Mouse (Mus musculus) lung, embryonic 14.5 days (tissue): ENCODE results near the gene Cables2. TPM values are rescaled to one million over a fixed set of nuclear protein-coding genes. Genes with fewer than 3 reads are reported as not detected.

ENCODE experiments used
- ATAC-seq: fragments of 200-750 bp; cut with Nextera tagmentation; 2 replicates; pipeline ENCODE4 v1.8.0; 2017; ENCODE audit warnings: mild to moderate bottlenecking, moderate TSS enrichment, moderate library complexity; ENCODE audit not compliant: insufficient read depth
- DNase-seq: peaks from one replicate; pipeline ENCODE4 v3.0.0-alpha.2; 2015
- H3K27ac ChIP-seq: fragments of 300-500 bp; sonication (generic); 2 replicates; pipeline ENCODE4 v1.5.1; 2014; ENCODE audit warnings: low read depth, mild to moderate bottlenecking, moderate library complexity
- H3K27me3 ChIP-seq: fragments of 300-500 bp; sonication (generic); 2 replicates; pipeline ENCODE4 v1.6.1; 2014; ENCODE audit warnings: low read length, control low read depth; ENCODE audit not compliant: insufficient read depth
- H3K36me3 ChIP-seq: fragments of 300-500 bp; sonication (generic); 2 replicates; pipeline ENCODE4 v1.6.1; 2014; ENCODE audit warnings: control low read depth; ENCODE audit not compliant: insufficient read depth
- H3K4me1 ChIP-seq: fragments of 300-500 bp; sonication (generic); 2 replicates; pipeline ENCODE4 v1.6.1; 2014; ENCODE audit warnings: antibody characterized with exemption, control low read depth; ENCODE audit not compliant: insufficient read depth
- H3K4me2 ChIP-seq: fragments of 300-500 bp; sonication (generic); 2 replicates; pipeline ENCODE4 v1.6.1; 2014; ENCODE audit warnings: mild to moderate bottlenecking
- H3K4me3 ChIP-seq: fragments of 300-500 bp; sonication (generic); 2 replicates; pipeline ENCODE4 v1.5.1; 2014; ENCODE audit warnings: low read depth, low read length
- H3K9ac ChIP-seq: fragments of 300-500 bp; sonication (generic); 2 replicates; pipeline ENCODE4 v1.6.1; 2014
- H3K9me3 ChIP-seq: fragments of 300-500 bp; sonication (generic); 2 replicates; pipeline ENCODE4 v1.6.1; 2016; ENCODE audit warnings: low read depth, low read length, control low read depth
- CTCF ChIP-seq: IDR thresholded peaks from 2 replicates; pipeline ENCODE4 v1.5.1; 2016; ENCODE audit warnings: antibody characterized with exemption, low read depth
- WGBS: fragments of 180-500 bp; shearing (Covaris S2); extraction: QIAGEN DNeasy Blood & Tissue Kit; methylation state at CpG from one replicate; pipeline ENCODE4 v1.1.7; 2014; 5-methylcytosine and 5-hydroxymethylcytosine counted together
- polyA plus RNA-seq: library from polyadenylated mRNA; unstranded; fragments of >200 nt; fragmentation: Nextera tagmentation; extraction: Ambion mirVana; gene quantifications from 2 replicates; pipeline ENCODE4 v1.2.1, GENCODE M21; 2014

Cables2 gene
- polyA plus RNA-seq: 24.0 and 25.6 TPM in 2 replicates

DNA sequence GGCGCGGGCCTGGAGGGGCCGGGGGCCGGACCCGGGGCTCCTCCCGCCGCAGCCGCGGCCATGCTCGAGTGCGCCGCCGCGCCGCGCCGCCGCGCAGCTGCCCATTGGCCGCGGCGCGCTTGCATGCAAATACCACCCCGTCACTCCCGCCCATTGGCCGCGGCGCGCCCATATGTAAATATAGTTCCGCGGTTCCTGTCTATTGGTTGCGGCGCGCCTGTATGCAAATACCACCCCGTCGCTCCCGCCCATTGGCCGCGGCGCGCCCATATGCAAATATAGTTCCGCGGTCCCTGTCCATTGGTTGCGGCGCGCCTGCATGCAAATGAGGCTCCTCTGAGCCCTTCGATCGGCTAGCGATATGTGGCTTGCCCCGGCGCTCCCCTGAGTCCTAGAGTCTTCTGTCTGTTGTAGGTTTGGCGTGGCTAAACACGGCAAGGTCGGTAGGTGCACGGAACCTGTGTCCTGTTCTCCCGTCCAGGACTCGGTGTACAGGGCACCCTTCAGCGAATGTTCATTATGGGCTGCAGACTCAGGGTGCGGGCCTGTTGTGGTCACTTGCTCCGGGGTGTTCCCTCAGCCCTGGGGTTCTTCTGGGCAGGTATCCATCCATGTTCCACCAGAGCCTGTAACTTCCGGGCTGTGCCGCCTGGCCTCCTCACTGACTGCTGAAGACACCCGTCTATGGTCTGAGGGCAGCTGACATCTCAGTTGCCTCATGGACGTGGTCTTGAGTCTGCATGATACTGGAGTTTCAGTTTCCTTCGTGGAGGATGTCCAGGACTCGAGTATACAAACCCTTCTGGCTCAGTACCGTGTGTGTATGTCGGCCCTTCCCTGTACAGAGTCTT lies at the start of gene Cables2:
Gene Cables2, minus strand, starts transcription at position 103 of the 851 bp plus-strand sequence.
- 5% methylated on average over 68 of the region's 68 CpGs for WGBS

DNA sequence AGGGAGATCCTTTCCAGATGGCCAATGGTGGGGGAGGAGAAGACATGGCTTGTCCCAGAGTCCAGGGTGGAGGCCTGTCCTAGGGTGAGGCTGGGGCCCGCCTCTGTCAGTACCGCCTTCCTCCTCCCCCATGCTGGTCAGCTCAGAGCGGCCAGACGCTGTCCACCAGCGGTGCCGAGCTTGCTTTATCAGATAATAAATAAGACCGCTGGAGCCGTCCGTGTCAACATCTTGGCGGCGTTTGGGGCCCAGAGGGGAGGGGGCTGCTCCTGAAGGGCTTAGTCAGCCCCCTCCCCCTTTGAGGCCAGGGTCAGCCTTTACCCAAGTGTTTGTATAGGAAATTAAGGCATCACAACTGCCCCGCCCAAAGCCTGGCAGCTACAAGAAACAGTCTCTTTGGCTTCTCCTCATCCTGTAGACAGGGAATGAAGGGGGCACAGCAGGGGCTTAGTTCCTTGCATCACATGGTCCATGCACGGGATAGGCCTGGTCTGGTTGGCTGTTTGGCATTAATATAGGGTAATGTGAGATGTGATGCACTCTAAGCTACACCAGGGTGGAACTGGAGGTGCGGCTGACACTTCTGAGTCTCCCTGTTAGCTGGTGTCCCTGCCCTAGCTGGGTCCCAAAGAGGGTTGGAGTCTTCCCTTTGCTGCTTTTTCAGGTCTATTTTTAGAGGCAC lies 49.5 kb upstream of the Cables2 start:
- 7% methylated on average over 14 of the region's 14 CpGs for WGBS
- Histone ChIP-seq H3K9me3 (no peaks in the 10 kb centered on the region), H3K27me3 (no peaks in the 10 kb centered on the region), H3K27ac (peak overlapping the region; percentile 74), H3K9ac (no peak overlapping the region), H3K36me3 (peaks cover 38% of the 10 kb centered on the region), H3K4me1 (peaks cover 11% of the 10 kb centered on the region), H3K4me3 (no peak overlapping the region), H3K4me2 (peak overlapping the region; percentile 32; the same call in 1 of the 2 replicates)
- TF ChIP-seq CTCF: no peak
- ATAC-seq (peak; percentile 94), DNase-seq (peak; percentile 93)

More for the DNA sequence above, at the start of gene Cables2:
- peak; percentile 99 for DNase-seq
- peak within 1 kb of the TSS; percentile 87 for H3K9ac ChIP-seq
- peaks cover 17% of the 10 kb centered on the region for H3K36me3 ChIP-seq
- H3K9me3 ChIP-seq: no peaks in the 10 kb centered on the region
- H3K4me3 ChIP-seq: peak within 1 kb of the TSS; percentile 85
- H3K4me1 ChIP-seq: peaks cover 22% of the 10 kb centered on the region
- no peak for TF ChIP-seq CTCF
- peak within 1 kb of the TSS; percentile 96 for H3K4me2 ChIP-seq
- peak; percentile 89 for ATAC-seq
- H3K27ac ChIP-seq: peak within 1 kb of the TSS; percentile 72
- H3K27me3 ChIP-seq: no peaks in the 10 kb centered on the region

DNA sequence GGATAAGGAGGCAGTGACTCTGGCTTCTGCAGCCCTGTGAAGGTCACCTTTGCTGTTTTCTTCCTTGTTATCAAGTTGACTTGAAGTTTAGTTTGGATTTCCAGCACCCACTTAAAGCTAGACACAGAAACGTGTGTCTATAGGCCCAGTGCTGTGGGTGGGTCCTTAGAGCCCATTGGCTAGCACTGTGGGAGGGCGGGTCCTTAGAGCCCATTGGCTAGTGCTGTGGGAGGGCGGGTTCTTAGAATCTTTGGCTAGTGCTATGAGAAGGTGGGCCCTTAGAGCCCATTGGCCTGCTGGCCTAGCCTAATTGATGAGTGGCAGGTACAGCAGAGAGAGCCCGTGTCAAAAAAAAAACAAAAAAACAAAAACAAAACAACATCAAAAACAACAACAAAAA lies 46.9 kb upstream of the Cables2 start:
- Histone ChIP-seq H3K36me3 (peaks cover 12% of the 10 kb centered on the region), H3K27me3 (no peaks in the 10 kb centered on the region), H3K9ac (no peak overlapping the region), H3K4me2 (no peak overlapping the region), H3K9me3 (no peaks in the 10 kb centered on the region), H3K27ac (no peak overlapping the region), H3K4me1 (peaks cover 11% of the 10 kb centered on the region), H3K4me3 (no peak overlapping the region)
- no peak for TF ChIP-seq CTCF
- ATAC-seq (no peak), DNase-seq (peak; percentile 42)
- 79% methylated on average over 4 of the region's 4 CpGs for WGBS

DNA sequence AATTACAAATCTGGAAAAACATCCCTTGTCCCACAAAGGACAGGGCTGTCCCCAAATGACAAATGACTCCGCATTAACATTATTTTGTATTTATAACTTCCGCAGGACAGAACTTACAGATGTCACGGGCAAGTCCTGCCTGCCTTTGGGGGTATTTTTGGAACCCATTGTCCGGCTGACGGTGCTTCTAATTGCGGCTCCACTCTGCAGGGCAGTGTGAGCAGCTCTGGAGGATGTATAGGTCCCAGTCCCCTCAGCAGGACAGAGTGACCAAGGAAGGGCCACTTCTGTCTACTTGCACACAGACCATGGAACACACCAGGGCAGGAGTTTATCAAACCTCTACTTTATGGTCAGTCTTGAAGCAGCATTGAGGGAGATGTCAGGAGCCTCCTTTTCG lies 44.3 kb upstream of the Cables2 start:
- WGBS: 63% methylated on average over 7 of the region's 7 CpGs
- DNase-seq (no peak), ATAC-seq (no peak)
- no peak overlapping the region for H3K9ac ChIP-seq
- H3K4me1 ChIP-seq: peaks cover 8% of the 10 kb centered on the region
- no peak overlapping the region for H3K4me3 ChIP-seq
- no peak for TF ChIP-seq CTCF
- H3K4me2 ChIP-seq: no peak overlapping the region
- no peaks in the 10 kb centered on the region for H3K27me3 ChIP-seq
- H3K27ac ChIP-seq: peak overlapping the region; percentile 67; the same call in 1 of the 2 replicates
- no peaks in the 10 kb centered on the region for H3K36me3 ChIP-seq
- no peaks in the 10 kb centered on the region for H3K9me3 ChIP-seq

DNA sequence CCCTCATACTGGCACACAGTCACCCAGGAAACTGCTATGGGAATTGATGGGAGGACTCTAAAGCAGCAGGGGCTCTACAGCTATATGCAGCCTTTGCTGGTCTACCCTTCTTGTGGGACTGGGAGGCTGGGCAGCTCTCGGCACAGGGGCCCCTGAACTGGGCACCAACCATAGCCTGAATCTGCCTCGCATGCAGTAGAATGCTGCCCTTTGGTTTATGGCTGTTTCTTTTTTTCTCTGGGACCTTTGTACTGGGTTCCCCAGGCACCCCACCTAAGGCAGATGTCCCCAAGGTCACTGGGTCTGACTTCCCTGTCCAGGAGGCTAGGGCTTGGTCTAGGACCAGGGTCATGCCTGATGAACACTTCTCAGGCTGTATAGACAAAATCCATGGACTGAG lies 41.0 kb upstream of the Cables2 start:
- Histone ChIP-seq H3K27ac (no peak overlapping the region), H3K36me3 (no peaks in the 10 kb centered on the region), H3K4me3 (no peak overlapping the region), H3K4me2 (no peak overlapping the region), H3K4me1 (no peaks in the 10 kb centered on the region), H3K9ac (no peak overlapping the region), H3K27me3 (no peaks in the 10 kb centered on the region), H3K9me3 (no peaks in the 10 kb centered on the region)
- ATAC-seq: no peak
- WGBS: 86% methylated on average over 2 of the region's 2 CpGs
- DNase-seq: no peak
- TF ChIP-seq CTCF: no peak

DNA sequence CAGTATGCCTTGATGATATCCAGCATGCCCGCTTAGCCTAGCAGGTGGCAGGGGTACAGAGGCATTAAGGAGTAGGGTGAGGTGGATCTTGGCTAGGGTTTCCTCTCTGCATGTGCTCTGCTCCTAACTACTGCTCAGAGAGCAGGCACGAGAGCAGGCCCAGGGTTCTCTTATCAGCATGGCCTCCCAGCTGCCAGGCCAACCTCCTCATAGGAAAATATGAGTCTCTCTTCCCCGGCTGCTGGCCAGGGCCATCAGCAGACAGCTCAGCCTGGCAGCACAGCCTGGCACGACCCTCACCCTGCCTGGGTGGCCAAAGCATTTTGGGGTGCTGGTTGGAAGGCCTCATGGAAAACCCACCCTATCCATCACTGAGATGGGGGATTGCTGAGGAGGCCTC lies 37.9 kb upstream of the Cables2 start:
- H3K27me3 ChIP-seq: no peaks in the 10 kb centered on the region
- H3K9ac ChIP-seq: no peak overlapping the region
- WGBS: 64% methylated on average over 4 of the region's 4 CpGs
- H3K27ac ChIP-seq: no peak overlapping the region
- DNase-seq (no peak), ATAC-seq (no peak)
- no peak overlapping the region for H3K4me2 ChIP-seq
- peaks cover 14% of the 10 kb centered on the region for H3K4me1 ChIP-seq
- no peak overlapping the region for H3K4me3 ChIP-seq
- H3K36me3 ChIP-seq: no peaks in the 10 kb centered on the region
- no peak for TF ChIP-seq CTCF
- no peaks in the 10 kb centered on the region for H3K9me3 ChIP-seq

DNA sequence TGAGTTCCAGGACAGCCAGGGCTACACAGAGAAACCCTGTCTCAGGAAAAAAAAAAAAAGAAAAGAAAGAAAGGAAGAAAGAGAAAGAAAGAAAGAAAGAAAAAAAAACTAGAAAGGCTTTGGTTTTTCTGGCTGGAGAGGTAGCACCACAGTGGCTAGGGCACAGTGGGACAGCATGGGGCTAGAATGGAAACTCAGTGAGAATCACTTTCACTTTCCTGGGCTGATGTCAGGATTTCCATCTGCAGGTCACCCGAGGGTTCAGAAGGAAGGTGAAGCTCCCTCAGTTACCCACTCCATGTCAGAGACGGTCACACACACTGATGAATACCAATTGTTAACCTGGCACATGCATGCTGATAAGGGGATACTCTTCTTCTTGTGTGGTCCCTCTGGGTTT lies 34.4 kb upstream of the Cables2 start:
- Histone ChIP-seq H3K4me1 (peaks cover 34% of the 10 kb centered on the region), H3K4me2 (no peak overlapping the region), H3K27me3 (no peaks in the 10 kb centered on the region), H3K9ac (no peak overlapping the region), H3K36me3 (no peaks in the 10 kb centered on the region), H3K9me3 (no peaks in the 10 kb centered on the region), H3K27ac (peak overlapping the region; percentile 88), H3K4me3 (no peak overlapping the region)
- no peak for DNase-seq
- WGBS: 18% methylated on average over 2 of the region's 2 CpGs
- no peak for ATAC-seq
- TF ChIP-seq CTCF: no peak
